Comparison of ENCODE assay signal across 8 mouse cellular contexts in the genomic region with DNA sequence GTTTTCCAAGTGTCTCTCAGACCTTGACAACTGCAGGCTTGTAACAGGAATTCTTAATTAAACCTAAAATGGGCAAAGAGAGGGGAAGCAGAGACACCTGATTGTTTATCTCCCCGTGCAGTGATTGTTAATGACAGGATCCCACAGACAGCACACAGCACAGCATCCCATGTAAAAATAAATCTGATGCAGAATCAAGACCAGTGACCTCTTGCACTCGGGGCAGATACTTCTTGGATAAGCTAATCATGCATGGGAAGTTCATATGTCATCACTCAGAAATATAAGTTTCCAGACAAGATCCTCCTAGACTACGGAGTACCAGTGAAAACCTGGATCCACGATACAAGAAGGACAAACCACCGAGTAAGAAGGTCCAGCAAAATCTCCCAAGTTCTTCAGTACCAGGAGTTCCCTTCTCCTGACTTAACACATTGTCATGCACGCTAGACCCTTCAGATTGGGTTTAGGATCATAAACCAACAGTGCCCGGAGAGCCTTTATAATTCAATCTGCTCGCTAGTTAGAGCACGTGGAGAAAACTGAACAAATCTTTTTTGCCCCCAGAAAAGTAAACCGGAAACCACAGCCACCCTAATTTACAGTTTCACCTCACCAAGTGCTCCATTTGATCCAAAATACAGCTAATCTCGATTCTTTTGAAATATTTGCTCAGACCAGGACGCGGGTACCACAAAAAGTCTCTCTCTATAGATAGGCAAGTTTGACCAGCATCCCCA. TPM values are rescaled to one million over a fixed set of nuclear protein-coding genes. Genes with fewer than 3 reads are reported as not detected.
DNase-seq lines count a peak whose midpoint lies in the region; ATAC-seq lines count a peak whose summit lies in the region.

No protein-coding gene starts in this region.

- H3K9me3 ChIP-seq in kidney, embryonic 15.5 days (replicated peaks), result no peaks in the 10 kb centered on the region
- H3K9me3 ChIP-seq in embryonic facial prominence, embryonic 13.5 days, result no peaks in the 10 kb centered on the region
- no peaks in the 10 kb centered on the region for H3K9me3 ChIP-seq in intestine, embryonic 14.5 days (ENCODE audit: control insufficient read depth, low read length)
- H3K9me3 ChIP-seq in midbrain, embryonic 16.5 days (replicated peaks; ENCODE audit: control insufficient read depth, low read length, poor library complexity, severe bottlenecking), result 0 out of 2 replicates have a peak, but pooled peaks cover 3% of the 10 kb centered on the region

- H3K4me2 ChIP-seq in kidney, embryonic 15.5 days, result peak overlapping the region; percentile 87
- H3K4me2 ChIP-seq in embryonic facial prominence, embryonic 13.5 days, result peak overlapping the region; percentile 95
- peak overlapping the region; percentile 84 for H3K4me2 ChIP-seq in intestine, embryonic 14.5 days (ENCODE audit: low read length)
- H3K4me2 ChIP-seq in midbrain, embryonic 16.5 days (ENCODE audit: low read length), result peak overlapping the region; percentile 97

- H3K4me3 ChIP-seq in kidney, embryonic 15.5 days (replicated peaks), result peak overlapping the region; percentile 57
- H3K4me3 ChIP-seq in embryonic facial prominence, embryonic 13.5 days, result peak overlapping the region; percentile 54
- H3K4me3 ChIP-seq in intestine, embryonic 14.5 days (ENCODE audit: low read depth, low read length), result peak overlapping the region; percentile 57
- peak overlapping the region; percentile 59 for H3K4me3 ChIP-seq in midbrain, embryonic 16.5 days (ENCODE audit: low read depth, low read length)

- ATAC-seq in kidney, embryonic 15.5 days (replicated peaks; ENCODE audit: low FRiP score), result no peak
- no peak for ATAC-seq in embryonic facial prominence, embryonic 13.5 days (ENCODE audit: insufficient number of reproducible peaks, insufficient read depth, low FRiP score, low TSS enrichment, low read depth)
- ATAC-seq in intestine, embryonic 14.5 days (replicated peaks; ENCODE audit: low FRiP score, low TSS enrichment, low read depth), result no peak
- ATAC-seq in midbrain, embryonic 16.5 days, result no peak

- peaks cover 49% of the 10 kb centered on the region for H3K27me3 ChIP-seq in kidney, embryonic 15.5 days
- H3K27me3 ChIP-seq in embryonic facial prominence, embryonic 13.5 days, result peaks cover 47% of the 10 kb centered on the region
- H3K27me3 ChIP-seq in intestine, embryonic 14.5 days (replicated peaks; ENCODE audit: control insufficient read depth, insufficient read depth, low read length), result peaks cover 11% of the 10 kb centered on the region; the same call in 1 of the 2 replicates
- H3K27me3 ChIP-seq in midbrain, embryonic 16.5 days (ENCODE audit: control insufficient read depth, insufficient read depth, low read depth, low read length), result peaks cover 27% of the 10 kb centered on the region

- no peaks in the 10 kb centered on the region for H3K36me3 ChIP-seq in kidney, embryonic 15.5 days
- H3K36me3 ChIP-seq in embryonic facial prominence, embryonic 13.5 days, result no peaks in the 10 kb centered on the region
- no peaks in the 10 kb centered on the region for H3K36me3 ChIP-seq in intestine, embryonic 14.5 days (ENCODE audit: control insufficient read depth, insufficient read depth, low read length)
- no peaks in the 10 kb centered on the region for H3K36me3 ChIP-seq in midbrain, embryonic 16.5 days (ENCODE audit: control insufficient read depth, insufficient read depth, low read length)

- DNase-seq in kidney, postnatal 10 days, result no peak
- no peak for DNase-seq in intestine, embryonic 14.5 days (ENCODE audit: low spot score)
- DNase-seq in ovary, postnatal 10 days (ENCODE audit: low spot score), result no peak
- DNase-seq in layer of hippocampus, adult 8-10 months (ENCODE audit: low spot score in 2 of 2), result no peak
- DNase-seq in left cerebral cortex, postnatal 10 days (ENCODE audit: extremely low spot score in 1 of 2, low spot score in 2 of 2), result no peak

- WGBS in kidney, embryonic 15.5 days, result 8% methylated on average over 13 of the region's 13 CpGs
- WGBS in embryonic facial prominence, embryonic 13.5 days, result 5% methylated on average over 13 of the region's 13 CpGs
- 11% methylated on average over 13 of the region's 13 CpGs for WGBS in intestine, embryonic 14.5 days
- 4% methylated on average over 13 of the region's 13 CpGs for WGBS in midbrain, embryonic 16.5 days

- H3K4me1 ChIP-seq in kidney, embryonic 15.5 days, result peaks cover 24% of the 10 kb centered on the region
- H3K4me1 ChIP-seq in embryonic facial prominence, embryonic 13.5 days, result peaks cover 28% of the 10 kb centered on the region
- H3K4me1 ChIP-seq in intestine, embryonic 14.5 days (replicated peaks; ENCODE audit: control insufficient read depth, insufficient read depth, low read length), result peaks cover 12% of the 10 kb centered on the region; the same call in 1 of the 2 replicates
- H3K4me1 ChIP-seq in midbrain, embryonic 16.5 days (ENCODE audit: control insufficient read depth, insufficient read depth, low read length), result peaks cover 19% of the 10 kb centered on the region

- H3K9ac ChIP-seq in kidney, embryonic 15.5 days, result no peak overlapping the region
- H3K9ac ChIP-seq in embryonic facial prominence, embryonic 13.5 days, result peak overlapping the region; percentile 66
- peak overlapping the region; percentile 49 for H3K9ac ChIP-seq in intestine, embryonic 14.5 days (ENCODE audit: low read length)
- no peak overlapping the region; the same call in 1 of the 2 replicates for H3K9ac ChIP-seq in midbrain, embryonic 16.5 days (ENCODE audit: low read depth, low read length)

- intact Hi-C loops in left cerebral cortex, postnatal 10 days (cut with DNase I), result no loop called here

- no peak overlapping the region for H3K27ac ChIP-seq in kidney, embryonic 15.5 days
- H3K27ac ChIP-seq in embryonic facial prominence, embryonic 13.5 days, result no peak overlapping the region
- peak overlapping the region; percentile 51; the same call in 1 of the 2 replicates for H3K27ac ChIP-seq in intestine, embryonic 14.5 days (ENCODE audit: low read depth)
- H3K27ac ChIP-seq in midbrain, embryonic 16.5 days (ENCODE audit: low read length), result no peak overlapping the region

RNA-seq across cellular contexts. Expression of gene Hhip, which starts 1.3 kb away (rescaled TPM):
- 2.4 and 3.0 TPM in 2 replicates for polyA plus RNA-seq in kidney, embryonic 15.5 days (2015; fragmentation: Nextera tagmentation; extraction: Ambion mirVana)
- 8.9 and 10.6 TPM in 2 replicates for polyA plus RNA-seq in embryonic facial prominence, embryonic 13.5 days (2015; fragmentation: Nextera tagmentation; extraction: Ambion mirVana)
- polyA plus RNA-seq in intestine, embryonic 14.5 days (2014; fragmentation: Nextera tagmentation; extraction: Ambion mirVana), result 20.2 and 22.1 TPM in 2 replicates
- 1.3 and 3.6 TPM in 2 replicates for polyA plus RNA-seq in midbrain, embryonic 16.5 days (2015; fragmentation: Nextera tagmentation; extraction: Ambion mirVana)
- total RNA-seq in layer of hippocampus, adult 8-10 months (2022), result 1 to 10 TPM; 3.4 to 4.4 (median 3.8) TPM
- total RNA-seq in left cerebral cortex, postnatal 10 days (2021), result 1 to 10 TPM; 2.6 to 3.6 TPM

Comparison
In these comparisons a context has a peak if more than half of its experiments do, and no peak if none do; other contexts are left out.
1. H3K9ac ChIP-seq: peak in embryonic facial prominence, embryonic 13.5 days (single experiment) and intestine, embryonic 14.5 days (single experiment); none in kidney, embryonic 15.5 days (single experiment) and midbrain, embryonic 16.5 days (single experiment).
2. Peak in every context shown above with its lines, with median percentiles within 50 percentile points of each other: H3K4me2 ChIP-seq and H3K4me3 ChIP-seq.